Mouse (Mus musculus) testis, adult 2 months (tissue): ENCODE data around the gene Bok.

Source experiments
- CTCF ChIP-seq: fragments of 200-500 bp; IDR thresholded peaks from 2 replicates; pipeline ENCODE4 v1.5.1; 2012; ENCODE audit warnings: low read depth, mild to moderate bottlenecking, inconsistent platforms, low read length, moderate library complexity; ENCODE audit not compliant: control insufficient read depth, insufficient read depth, insufficient replicate concordance
- POLR2A ChIP-seq: fragments of 200-500 bp; IDR thresholded peaks from 2 replicates; pipeline ENCODE4 v1.6.1; 2012; ENCODE audit warnings: low read depth, mild to moderate bottlenecking, inconsistent platforms, low read length, moderate library complexity; ENCODE audit not compliant: control insufficient read depth

DNA sequence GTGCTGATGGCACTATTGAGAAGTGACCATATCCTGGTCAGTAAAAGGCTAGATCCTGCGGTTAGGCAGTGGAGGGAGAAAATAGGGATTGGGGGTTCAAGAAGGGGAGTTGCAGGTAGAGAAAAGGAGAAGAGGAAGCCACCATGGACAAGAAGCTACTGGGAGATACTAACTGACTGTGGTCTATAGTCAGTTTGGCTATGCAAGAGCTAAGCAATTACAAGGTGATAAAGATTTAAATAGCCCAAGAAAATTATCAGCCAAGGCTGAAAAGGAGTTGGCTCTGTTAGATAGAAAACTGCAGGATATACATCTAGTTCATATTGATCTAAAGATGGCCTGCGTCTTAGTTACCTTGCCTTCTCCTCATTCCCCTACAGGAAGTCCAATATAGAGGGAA lies 42.8 kb upstream of the Bok start:
- TF ChIP-seq POLR2A (no peak), CTCF (no peak)
